Mouse (Mus musculus) liver, postnatal 0 days (tissue): ENCODE measurements around the gene Sele. TPM values are rescaled to one million over a fixed set of nuclear protein-coding genes. Genes with fewer than 3 reads are reported as not detected.
A peak's percentile ranks its signal among the peaks of the same experiment; 100 is the strongest.

Source experiments
- ATAC-seq: fragments of 200-750 bp; cut with Nextera tagmentation; 2 replicates; pipeline ENCODE4 v1.8.0; 2017; ENCODE audit warnings: mild to moderate bottlenecking, moderate library complexity
- DNase-seq: peaks from one replicate; pipeline ENCODE4 v3.0.0-alpha.2; 2016
- H3K27ac ChIP-seq: fragments of 300-500 bp; sonication (generic); 2 replicates; pipeline ENCODE4 v1.5.1; 2014; ENCODE audit warnings: antibody characterized with exemption, moderate library complexity, mild to moderate bottlenecking, low read depth
- H3K27me3 ChIP-seq: fragments of 300-500 bp; sonication (generic); 2 replicates; pipeline ENCODE4 v1.6.1; 2014; ENCODE audit warnings: low read length, control low read depth, mixed read lengths; ENCODE audit not compliant: insufficient read depth
- H3K36me3 ChIP-seq: fragments of 300-500 bp; sonication (generic); replicated peaks from 2 replicates; pipeline ENCODE4 v1.6.1; 2014; ENCODE audit warnings: mild to moderate bottlenecking, control low read depth, low read length, moderate library complexity, mixed read lengths; ENCODE audit not compliant: insufficient read depth
- H3K4me1 ChIP-seq: fragments of 300-500 bp; sonication (generic); 2 replicates; pipeline ENCODE4 v1.6.1; 2014; ENCODE audit warnings: antibody characterized with exemption, mild to moderate bottlenecking, control low read depth; ENCODE audit not compliant: insufficient read depth
- H3K4me2 ChIP-seq: fragments of 300-500 bp; sonication (generic); 2 replicates; pipeline ENCODE4 v1.6.1; 2014; ENCODE audit warnings: low read depth, mild to moderate bottlenecking, low read length, moderate library complexity, mixed read lengths
- H3K4me3 ChIP-seq: fragments of 300-500 bp; sonication (generic); 2 replicates; pipeline ENCODE4 v1.5.1; 2014; ENCODE audit warnings: low read depth, low read length
- H3K9ac ChIP-seq: fragments of 300-500 bp; sonication (generic); replicated peaks from 2 replicates; pipeline ENCODE4 v1.6.1; 2014; ENCODE audit warnings: mild to moderate bottlenecking, moderate library complexity
- H3K9me3 ChIP-seq: fragments of 300-500 bp; sonication (generic); 2 replicates; pipeline ENCODE4 v1.6.1; 2016; ENCODE audit warnings: mild to moderate bottlenecking, control low read depth, low read length, mixed read lengths
- CTCF ChIP-seq: sonication (generic); IDR thresholded peaks from 2 replicates; pipeline ENCODE4 v1.5.1; 2016; ENCODE audit warnings: antibody characterized with exemption, low read depth
- EP300 ChIP-seq: IDR thresholded peaks from 2 replicates; pipeline ENCODE4 v1.6.1; 2016; ENCODE audit warnings: antibody characterized with exemption, low read depth, mild to moderate bottlenecking
- WGBS: fragments of 180-500 bp; shearing (Covaris S2); extraction: QIAGEN DNeasy Blood & Tissue Kit; methylation state at CpG from one replicate; pipeline ENCODE4 v1.1.7; 2014; ENCODE audit not compliant: insufficient replicate concordance; 5-methylcytosine and 5-hydroxymethylcytosine counted together
- polyA plus RNA-seq: library from polyadenylated mRNA; unstranded; fragments of >200 nt; fragmentation: Nextera tagmentation; extraction: Ambion mirVana; gene quantifications from 2 replicates; pipeline ENCODE4 v1.2.1, GENCODE M21; 2015

Sele gene
- polyA plus RNA-seq, 1 experiment from 2014 or later: 0.11 TPM

DNA sequence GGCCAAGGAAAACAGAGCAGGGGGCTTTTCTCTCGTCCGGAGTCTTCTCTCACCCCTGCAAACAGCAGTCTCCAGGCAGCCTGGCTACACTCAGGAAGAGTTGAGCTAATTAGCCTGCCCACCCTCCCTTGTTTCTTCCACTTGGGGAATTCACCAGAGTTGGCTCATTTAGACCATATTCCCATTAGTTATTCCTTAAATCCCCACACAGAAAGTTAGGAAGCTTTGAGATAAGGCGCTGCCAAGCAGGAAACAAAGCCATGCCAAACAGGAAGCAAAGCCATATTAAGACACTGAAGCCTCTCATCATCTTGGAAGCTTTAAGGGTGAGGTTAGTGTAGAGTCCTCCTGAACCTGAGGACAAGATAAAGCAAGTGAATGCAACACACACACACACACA lies 4.5 kb upstream of the Sele start:
- no peak overlapping the region for H3K9ac ChIP-seq
- H3K27me3 ChIP-seq: no peaks in the 10 kb centered on the region
- H3K36me3 ChIP-seq: no peaks in the 10 kb centered on the region
- no peak overlapping the region for H3K4me3 ChIP-seq
- H3K27ac ChIP-seq: no peak overlapping the region
- no peak overlapping the region for H3K4me2 ChIP-seq
- 61% methylated on average over 3 of the region's 3 CpGs for WGBS
- H3K9me3 ChIP-seq: no peaks in the 10 kb centered on the region; the same call in 1 of the 2 replicates
- ATAC-seq (no peak), DNase-seq (peak; percentile 21)
- no peak for TF ChIP-seq EP300
- TF ChIP-seq CTCF: no peak
- H3K4me1 ChIP-seq: no peaks in the 10 kb centered on the region

DNA sequence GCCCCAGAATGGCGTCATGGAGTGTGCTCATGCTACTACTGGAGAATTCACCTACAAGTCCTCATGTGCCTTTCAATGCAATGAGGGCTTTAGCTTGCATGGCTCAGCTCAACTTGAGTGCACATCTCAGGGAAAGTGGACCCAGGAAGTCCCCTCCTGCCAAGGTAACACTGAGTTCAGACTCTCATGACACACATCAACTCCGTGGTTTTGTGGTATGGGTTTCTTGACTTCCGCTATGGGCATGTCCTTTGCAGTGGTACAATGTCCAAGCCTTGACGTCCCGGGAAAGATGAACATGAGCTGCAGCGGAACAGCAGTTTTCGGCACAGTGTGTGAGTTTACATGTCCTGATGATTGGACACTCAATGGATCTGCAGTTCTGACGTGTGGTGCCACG lies 5.5 kb downstream of the Sele start:
- Histone ChIP-seq H3K4me3 (no peak overlapping the region), H3K9me3 (no peaks in the 10 kb centered on the region), H3K36me3 (no peaks in the 10 kb centered on the region), H3K4me2 (no peak overlapping the region), H3K9ac (no peak overlapping the region), H3K4me1 (no peaks in the 10 kb centered on the region), H3K27ac (no peak overlapping the region), H3K27me3 (no peaks in the 10 kb centered on the region)
- no peak for DNase-seq
- 74% methylated on average over 9 of the region's 9 CpGs for WGBS
- no peak for ATAC-seq
- TF ChIP-seq CTCF: no peak
- no peak for TF ChIP-seq EP300

DNA sequence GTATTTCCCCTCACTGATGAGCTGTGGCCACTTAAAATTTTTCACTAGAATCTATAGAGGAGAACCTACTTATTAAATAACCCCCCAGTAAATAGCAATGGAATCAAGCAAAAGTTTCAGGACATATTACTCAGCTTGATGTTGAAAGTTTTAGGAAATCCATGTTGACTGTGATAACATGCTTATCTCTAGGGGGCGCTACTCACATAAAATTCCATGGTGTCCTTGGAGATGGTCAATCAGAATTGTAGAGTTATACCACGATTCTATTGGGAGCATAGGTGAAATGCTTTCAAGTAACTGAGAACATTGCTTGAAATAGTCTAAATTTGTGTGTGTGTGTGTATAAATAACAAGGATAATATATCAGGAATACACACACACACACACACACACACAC lies 6.8 kb downstream of the Sele start:
- Histone ChIP-seq H3K9me3 (no peaks in the 10 kb centered on the region), H3K4me3 (no peak overlapping the region), H3K36me3 (no peaks in the 10 kb centered on the region), H3K27me3 (no peaks in the 10 kb centered on the region), H3K4me1 (no peaks in the 10 kb centered on the region), H3K4me2 (no peak overlapping the region), H3K27ac (no peak overlapping the region), H3K9ac (no peak overlapping the region)
- ATAC-seq: no peak
- WGBS: 41% methylated on average over 2 of the region's 2 CpGs
- DNase-seq: no peak
- TF ChIP-seq EP300: no peak
- TF ChIP-seq CTCF: peak; percentile 53

DNA sequence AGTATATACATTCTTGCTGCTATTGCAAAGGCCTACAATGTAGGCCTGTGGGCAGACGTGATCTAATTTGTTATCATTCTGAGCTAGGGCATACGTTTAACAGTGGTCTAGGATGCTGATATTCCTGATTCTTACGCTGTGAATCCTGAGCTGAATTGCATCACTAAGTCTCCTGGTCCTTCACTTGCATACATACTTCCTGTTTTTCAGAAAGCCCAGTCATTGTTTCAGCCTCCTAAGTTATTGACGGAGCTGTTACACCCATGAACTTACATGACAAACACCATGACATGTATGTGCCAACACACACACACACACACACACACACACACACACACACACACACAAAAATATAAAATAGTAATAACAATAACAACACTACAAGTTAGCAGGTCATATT lies 12.0 kb downstream of the Sele start:
- H3K4me2 ChIP-seq: no peak overlapping the region
- TF ChIP-seq CTCF (no peak), EP300 (no peak)
- H3K27me3 ChIP-seq: no peaks in the 10 kb centered on the region
- no peaks in the 10 kb centered on the region for H3K4me1 ChIP-seq
- no peaks in the 10 kb centered on the region for H3K9me3 ChIP-seq
- H3K4me3 ChIP-seq: no peak overlapping the region
- no peak overlapping the region for H3K9ac ChIP-seq
- DNase-seq: no peak
- WGBS: 60% methylated on average over 4 of the region's 4 CpGs
- 0 out of 2 replicates have a peak overlapping the region, but pooled peaks have one; percentile 6 for H3K27ac ChIP-seq
- no peaks in the 10 kb centered on the region for H3K36me3 ChIP-seq
- no peak for ATAC-seq

DNA sequence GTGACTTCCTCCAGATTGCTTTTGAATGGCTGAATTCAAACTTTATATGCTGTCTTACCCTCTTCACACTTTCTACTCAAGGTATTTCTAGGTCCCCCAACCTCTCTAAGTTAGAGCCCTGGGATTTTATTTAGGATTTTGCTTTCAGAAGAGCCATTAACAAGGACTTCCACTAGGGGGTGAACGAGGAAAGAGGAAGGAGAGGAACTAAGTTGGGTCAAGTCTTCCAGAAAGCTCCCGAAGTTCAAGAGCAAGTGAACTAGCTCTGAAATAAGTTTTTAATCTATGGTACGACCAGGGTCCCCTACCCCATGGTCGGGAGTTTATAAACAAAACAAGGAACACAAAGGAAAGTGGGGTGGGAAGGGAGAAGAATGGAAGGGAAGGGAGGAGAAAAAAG lies 13.2 kb downstream of the Sele start:
- Histone ChIP-seq H3K9ac (no peak overlapping the region), H3K36me3 (no peaks in the 10 kb centered on the region), H3K27ac (peak overlapping the region; percentile 41; the same call in 1 of the 2 replicates), H3K27me3 (no peaks in the 10 kb centered on the region), H3K9me3 (no peaks in the 10 kb centered on the region), H3K4me1 (no peaks in the 10 kb centered on the region), H3K4me3 (no peak overlapping the region), H3K4me2 (peak overlapping the region; percentile 11)
- WGBS: 8% methylated on average over 4 of the region's 4 CpGs
- DNase-seq: no peak
- TF ChIP-seq EP300: no peak
- TF ChIP-seq CTCF: peak; percentile 71
- no peak for ATAC-seq

DNA sequence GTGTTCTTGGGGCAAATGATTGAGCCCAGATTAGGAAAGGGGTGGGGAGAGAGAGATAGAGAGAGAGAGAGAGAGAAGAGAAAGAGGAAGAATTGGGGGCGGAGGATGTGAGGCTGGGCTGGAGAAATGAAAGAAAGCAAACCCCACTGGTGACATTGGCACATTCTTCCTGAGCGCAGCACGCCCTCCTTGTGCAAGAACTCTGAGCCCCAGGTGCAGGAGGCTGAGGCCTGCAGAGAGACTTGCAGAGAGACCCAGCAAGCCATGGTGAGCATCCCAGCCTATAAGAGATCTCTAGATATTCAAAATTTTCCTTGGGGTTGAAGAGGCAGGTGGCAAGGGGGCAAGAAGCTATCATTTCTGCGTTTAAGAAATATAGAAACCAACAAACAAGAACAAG lies 13.9 kb downstream of the Sele start, which contains the start of gene Sell:
Gene Sell (plus strand): TSS at position 58 of the 400 bp plus-strand sequence.
- TF ChIP-seq CTCF: no peak
- TF ChIP-seq EP300: no peak
- H3K27me3 ChIP-seq: no peaks in the 10 kb centered on the region
- peak; percentile 42 for DNase-seq
- no peaks in the 10 kb centered on the region for H3K9me3 ChIP-seq
- peak within 1 kb of the TSS; percentile 41 for H3K27ac ChIP-seq
- H3K4me3 ChIP-seq: peak within 1 kb of the TSS; percentile 6; the same call in 1 of the 2 replicates
- ATAC-seq: no peak
- 0 out of 2 replicates have a peak, but pooled peaks cover 2% of the 10 kb centered on the region for H3K4me1 ChIP-seq
- peak within 1 kb of the TSS; percentile 11 for H3K4me2 ChIP-seq
- no peaks in the 10 kb centered on the region for H3K36me3 ChIP-seq
- WGBS: 51% methylated on average over 4 of the region's 4 CpGs
- H3K9ac ChIP-seq: no peak within 1 kb of the TSS
